In the genomic region with DNA sequence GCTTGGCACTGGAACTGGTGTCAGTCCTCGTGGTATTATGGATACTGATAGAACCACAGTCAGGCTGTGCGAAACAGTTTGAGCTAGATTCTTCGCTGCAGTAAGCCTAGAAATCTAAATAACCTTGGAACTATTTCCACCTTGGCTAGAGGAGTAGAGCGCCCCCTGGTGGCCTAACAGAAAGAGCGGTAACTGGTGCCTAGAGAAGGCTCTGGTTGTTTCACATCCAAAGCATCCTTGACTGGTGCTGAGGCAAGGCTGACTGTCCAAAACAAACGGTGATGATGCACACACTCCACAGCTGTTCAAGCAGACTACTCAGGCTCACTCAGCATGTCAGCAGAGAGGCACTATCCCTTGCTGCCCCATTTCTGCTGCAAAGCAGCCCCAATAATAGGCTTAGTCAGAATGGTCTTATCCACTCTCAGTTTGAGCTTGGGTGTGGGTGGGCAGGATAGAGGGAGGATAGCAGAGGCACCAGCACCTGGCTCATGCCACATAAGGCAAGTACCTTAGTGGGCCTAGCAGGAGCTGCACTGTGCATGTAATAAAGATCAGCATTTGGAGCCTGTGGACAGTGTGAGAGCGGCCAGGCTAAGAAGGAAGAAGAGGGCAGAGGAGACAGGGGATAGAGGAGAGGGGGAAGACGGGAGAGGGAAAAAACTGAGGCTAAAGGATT, we compare ENCODE assay signal across 9 mouse cellular contexts. TPM values are rescaled to one million over a fixed set of nuclear protein-coding genes. Genes with fewer than 3 reads are reported as not detected.
A peak's percentile ranks its signal among the peaks of the same experiment; 100 is the strongest.
DNase-seq lines count a peak whose midpoint lies in the region; ATAC-seq and TF ChIP-seq lines count a peak whose summit lies in the region.
"Had no signal": no experiment of that assay in that cellular context is flagged by ENCODE, and none has a peak within 500 bp of the region (broad histone marks: within the 10 kb centered on the region; RNA-seq: fewer than 3 reads in every experiment).

No protein-coding gene starts in this region.

- peak; percentile 37 for DNase-seq in G1E (ENCODE audit: low spot score)
- peak; percentile 38 for DNase-seq in c-Kit-negative CD71-positive TER-119-positive erythroid progenitor cells, embryonic 14.5 days (ENCODE audit: low read depth, low spot score)
- DNase-seq in forebrain, embryonic 10.5 days (ENCODE audit: extremely low spot score, low spot score): peak; percentile 82
- peak; percentile 73 for DNase-seq in layer of hippocampus, adult 9-11 months
- peak; percentile 85 for DNase-seq in lung, postnatal 0 days (ENCODE audit: low spot score)
- DNase-seq in ovary, postnatal 14 days (ENCODE audit: low spot score): peak; percentile 63
- peak; percentile 84 for DNase-seq in thymus, postnatal 4 days

- no peaks in the 10 kb centered on the region for H3K9me3 ChIP-seq in G1E (replicated peaks)
- H3K9me3 ChIP-seq in forebrain, embryonic 10.5 days: no peaks in the 10 kb centered on the region
- no peaks in the 10 kb centered on the region for H3K9me3 ChIP-seq in hindbrain, embryonic 12.5 days (replicated peaks)
- H3K9me3 ChIP-seq in lung, postnatal 0 days (ENCODE audit: low read length): no peaks in the 10 kb centered on the region
- H3K9me3 ChIP-seq: limb, embryonic 15.5 days had no signal

- no peak overlapping the region for H3K4me2 ChIP-seq in hindbrain, embryonic 12.5 days (replicated peaks)
- no peak overlapping the region for H3K4me2 ChIP-seq in lung, postnatal 0 days (replicated peaks; ENCODE audit: low read depth, low read length)
- H3K4me2 ChIP-seq: limb, embryonic 15.5 days had no signal

- H3K36me3 ChIP-seq in G1E (replicated peaks): peaks cover 40% of the 10 kb centered on the region
- peaks cover 34% of the 10 kb centered on the region for H3K36me3 ChIP-seq in forebrain, embryonic 10.5 days (replicated peaks)
- peaks cover 25% of the 10 kb centered on the region for H3K36me3 ChIP-seq in hindbrain, embryonic 12.5 days
- H3K36me3 ChIP-seq in lung, postnatal 0 days (ENCODE audit: insufficient read depth, low read length): peaks cover 10% of the 10 kb centered on the region

- no peak; the same call in 1 of the 2 replicates for ATAC-seq in G1E (ENCODE audit: extremely low read depth, insufficient number of reproducible peaks, low FRiP score, poor library complexity, severe bottlenecking)
- peak; percentile 66; the same call in 1 of the 2 replicates for ATAC-seq in hindbrain, embryonic 12.5 days (ENCODE audit: low FRiP score)
- ATAC-seq in lung, postnatal 0 days: peak; percentile 50

- TF ChIP-seq EP300 in lung, postnatal 0 days (IDR thresholded peaks at IDR 0.05): no peak

- no peak overlapping the region for H3K27ac ChIP-seq in forebrain, embryonic 10.5 days
- H3K27ac ChIP-seq in hindbrain, embryonic 12.5 days: no peak overlapping the region
- H3K27ac ChIP-seq in lung, postnatal 0 days (ENCODE audit: low read length): no peak overlapping the region
- H3K27ac ChIP-seq: limb, embryonic 15.5 days had no signal

- 38% methylated on average over 8 of the region's 8 CpGs for WGBS in forebrain, embryonic 10.5 days
- 40% methylated on average over 8 of the region's 8 CpGs for WGBS in hindbrain, embryonic 12.5 days
- WGBS in lung, postnatal 0 days: 31% methylated on average over 8 of the region's 8 CpGs

- no peak overlapping the region for H3K4me3 ChIP-seq in G1E (ENCODE audit: low read depth, low read length)
- H3K4me3 ChIP-seq in forebrain, embryonic 10.5 days: no peak overlapping the region
- H3K4me3 ChIP-seq in hindbrain, embryonic 12.5 days: no peak overlapping the region
- H3K4me3 ChIP-seq in lung, postnatal 0 days (ENCODE audit: low read depth, low read length): no peak overlapping the region
- H3K4me3 ChIP-seq: limb, embryonic 15.5 days had no signal

- peak; percentile 84 for TF ChIP-seq CTCF in G1E (IDR thresholded peaks at IDR 0.05; ENCODE audit: low read depth, low read length)
- TF ChIP-seq CTCF in lung, postnatal 0 days (IDR thresholded peaks at IDR 0.05): peak; percentile 93

- H3K9ac ChIP-seq in hindbrain, embryonic 12.5 days: no peak overlapping the region
- no peak overlapping the region for H3K9ac ChIP-seq in lung, postnatal 0 days (replicated peaks; ENCODE audit: low read depth)
- H3K9ac ChIP-seq: limb, embryonic 15.5 days had no signal

- peaks cover 15% of the 10 kb centered on the region for H3K27me3 ChIP-seq in G1E (ENCODE audit: insufficient read depth, low read length)
- no peaks in the 10 kb centered on the region for H3K27me3 ChIP-seq in forebrain, embryonic 10.5 days (ENCODE audit: poor library complexity, severe bottlenecking)
- H3K27me3 ChIP-seq in hindbrain, embryonic 12.5 days: 0 out of 2 replicates have a peak, but pooled peaks cover 3% of the 10 kb centered on the region
- no peaks in the 10 kb centered on the region for H3K27me3 ChIP-seq in lung, postnatal 0 days (replicated peaks; ENCODE audit: insufficient read depth, low read length)
- H3K27me3 ChIP-seq: limb, embryonic 15.5 days had no signal

- H3K4me1 ChIP-seq in G1E (ENCODE audit: insufficient read depth, low read depth, low read length): peaks cover 6% of the 10 kb centered on the region
- H3K4me1 ChIP-seq in forebrain, embryonic 10.5 days: no peaks in the 10 kb centered on the region
- H3K4me1 ChIP-seq in hindbrain, embryonic 12.5 days: no peaks in the 10 kb centered on the region
- H3K4me1 ChIP-seq in lung, postnatal 0 days (ENCODE audit: insufficient read depth, low read depth, low read length): no peaks in the 10 kb centered on the region
- H3K4me1 ChIP-seq: limb, embryonic 15.5 days had no signal

RNA-seq across cellular contexts. Expression of a gene that starts 23.7 kb away (rescaled TPM):
- total RNA-seq in G1E (2014; fragmentation: Nextera tagmentation): not detected in 2 replicates
- 0.12 and 0.33 TPM in 2 replicates for total RNA-seq in G1E (2017)
- not detected in 2 replicates for polyA plus RNA-seq in G1E (2012)
- 51.6 and 55.2 TPM in 2 replicates for polyA plus RNA-seq in forebrain, embryonic 10.5 days (2016; fragmentation: Nextera tagmentation; extraction: Ambion mirVana)
- polyA plus RNA-seq in hindbrain, embryonic 12.5 days (2016; fragmentation: Nextera tagmentation; extraction: Ambion mirVana): 67.7 and 74.5 TPM in 2 replicates
- 26.1 and 27.2 TPM in 2 replicates for polyA plus RNA-seq in lung, postnatal 0 days (2015; fragmentation: Nextera tagmentation; extraction: Ambion mirVana)

RNA-seq across cellular contexts. Expression of a gene that starts 28.0 kb away (rescaled TPM):
- total RNA-seq in G1E (2014; fragmentation: Nextera tagmentation): 30.6 and 35.6 TPM in 2 replicates
- total RNA-seq in G1E (2017): 52.6 and 55.8 TPM in 2 replicates
- 31.0 and 34.7 TPM in 2 replicates for polyA plus RNA-seq in G1E (2012)
- polyA plus RNA-seq in forebrain, embryonic 10.5 days (2016; fragmentation: Nextera tagmentation; extraction: Ambion mirVana): 39.5 and 41.0 TPM in 2 replicates
- polyA plus RNA-seq in hindbrain, embryonic 12.5 days (2016; fragmentation: Nextera tagmentation; extraction: Ambion mirVana): 51.3 and 52.8 TPM in 2 replicates
- 24.2 and 25.8 TPM in 2 replicates for polyA plus RNA-seq in lung, postnatal 0 days (2015; fragmentation: Nextera tagmentation; extraction: Ambion mirVana)

Comparison
In these comparisons a context has a peak if more than half of its experiments do, and no peak if none do; other contexts are left out.
1. RNA of a gene that starts 23.7 kb away (polyA plus RNA-seq): 67.7 to 74.5 TPM in hindbrain, embryonic 12.5 days, 51.6 to 55.2 TPM in forebrain, embryonic 10.5 days and 26.1 to 27.2 TPM in lung, postnatal 0 days; not detected in G1E; every median in the first group is over 10 times any median in the second.
2. Peak in every context shown above with its lines, with median percentiles within 50 percentile points of each other: DNase-seq.